Mouse (Mus musculus) retina, embryonic 14.5 days (tissue): ENCODE measurements at regions not wholly inside any gene's neighbourhood (a gene's known extent, or its start where the extent isn't known, plus 50 kb on each side); places are given as distances from the start of the nearest gene placed in this dataset.
"Not testable (repeated sequence)": the region's sequence is repeated elsewhere in the genome, so short reads cannot be mapped to it uniquely, and the experiment has no call there.

ENCODE experiments used
- DNase-seq: peaks from one replicate; pipeline ENCODE4 v3.0.0-alpha.2; 2015; ENCODE audit warnings: low spot score

GRCm38 (mm10) chr2:171101180-171101579 lies 369.6 kb downstream of the Dok5 start:
- no peak for DNase-seq

- not testable (repeated sequence) for DNase-seq
These were observed 388.6 kb downstream of the Dok5 start for GRCm38 (mm10) chr2:171120033-171120802.

- DNase-seq: peak; percentile 13
These were observed 403.2 kb downstream of the Dok5 start for GRCm38 (mm10) chr2:171134794-171135193.
